Mouse (Mus musculus) embryonic fibroblast, embryonic 13.5 days (primary cell): ENCODE results near the gene Ppp2r3d.

Source experiments
- CTCF ChIP-seq: IDR thresholded peaks from 2 replicates; pipeline ENCODE4 v1.5.1; 2011; ENCODE audit warnings: mild to moderate bottlenecking, control low read depth, low read length, moderate library complexity, borderline replicate concordance; ENCODE audit not compliant: insufficient read depth
- POLR2A ChIP-seq: IDR thresholded peaks from 2 replicates; pipeline ENCODE4 v1.6.1; 2011; ENCODE audit warnings: low read depth, mild to moderate bottlenecking, control low read depth, low read length, moderate library complexity

DNA sequence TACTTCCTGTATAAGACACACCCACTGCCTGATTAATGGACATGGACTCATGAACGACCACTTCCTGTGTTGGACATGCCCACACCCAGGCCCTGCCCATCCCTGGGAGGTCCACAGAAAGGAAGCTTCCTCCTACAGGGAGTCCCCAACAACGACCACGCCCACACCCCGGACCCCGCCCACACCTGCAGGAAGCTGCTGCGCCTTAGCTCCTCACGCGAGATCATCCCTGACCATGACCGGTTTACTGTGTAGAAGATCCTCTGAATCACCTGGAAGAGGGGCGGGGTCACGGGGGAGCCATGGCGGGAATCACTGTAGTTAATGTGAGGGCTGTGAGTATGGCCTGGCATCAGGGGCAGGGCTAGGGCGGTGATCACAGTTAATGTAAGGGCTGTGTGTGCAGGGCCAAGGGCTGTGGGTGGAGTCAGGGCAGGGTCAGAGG is 37.3 kb downstream of the Ppp2r3d start:
- TF ChIP-seq CTCF (no peak), POLR2A (no peak)
